Mouse (Mus musculus) kidney, embryonic 14.5 days (tissue): ENCODE data around the gene Rtkn2. TPM values are rescaled to one million over a fixed set of nuclear protein-coding genes. Genes with fewer than 3 reads are reported as not detected.

Experiments used
- ATAC-seq: fragments of 200-750 bp; cut with Nextera tagmentation; 2 replicates; pipeline ENCODE4 v1.8.0; 2017; ENCODE audit warnings: moderate number of reproducible peaks, mild to moderate bottlenecking, moderate TSS enrichment, moderate library complexity; ENCODE audit not compliant: low FRiP score, low TSS enrichment
- H3K27ac ChIP-seq: fragments of 300-500 bp; sonication (generic); 2 replicates; pipeline ENCODE4 v1.5.1; 2014; ENCODE audit warnings: low read depth, mild to moderate bottlenecking, low read length, moderate library complexity, mixed read lengths
- H3K27me3 ChIP-seq: fragments of 300-500 bp; sonication (generic); 2 replicates; pipeline ENCODE4 v1.6.1; 2014; ENCODE audit warnings: mild to moderate bottlenecking, low read length; ENCODE audit not compliant: control insufficient read depth, insufficient read depth
- H3K36me3 ChIP-seq: fragments of 300-500 bp; sonication (generic); 2 replicates; pipeline ENCODE4 v1.6.1; 2014; ENCODE audit warnings: low read length, mixed read lengths; ENCODE audit not compliant: control insufficient read depth, insufficient read depth
- H3K4me1 ChIP-seq: fragments of 300-500 bp; sonication (generic); 2 replicates; pipeline ENCODE4 v1.6.1; 2014; ENCODE audit warnings: low read length, mixed read lengths; ENCODE audit not compliant: control insufficient read depth, insufficient read depth
- H3K4me2 ChIP-seq: fragments of 300-500 bp; sonication (generic); replicated peaks from 2 replicates; pipeline ENCODE4 v1.6.1; 2014; ENCODE audit warnings: low read depth, mild to moderate bottlenecking, low read length
- H3K4me3 ChIP-seq: fragments of 300-500 bp; sonication (generic); 2 replicates; pipeline ENCODE4 v1.5.1; 2014; ENCODE audit warnings: mild to moderate bottlenecking, low read length
- H3K9ac ChIP-seq: fragments of 300-500 bp; sonication (generic); 2 replicates; pipeline ENCODE4 v1.6.1; 2014; ENCODE audit warnings: low read depth, mild to moderate bottlenecking, low read length, moderate library complexity
- H3K9me3 ChIP-seq: fragments of 300-500 bp; sonication (generic); 2 replicates; pipeline ENCODE4 v1.6.1; 2016; ENCODE audit warnings: low read length; ENCODE audit not compliant: control insufficient read depth
- WGBS: fragments of 180-500 bp; shearing (Covaris S2); extraction: QIAGEN DNeasy Blood & Tissue Kit; methylation state at CpG from one replicate; pipeline ENCODE4 v1.1.7; 2014; 5-methylcytosine and 5-hydroxymethylcytosine counted together
- polyA plus RNA-seq: library from polyadenylated mRNA; unstranded; fragments of >200 nt; fragmentation: Nextera tagmentation; extraction: Ambion mirVana; gene quantifications from 2 replicates; pipeline ENCODE4 v1.2.1, GENCODE M21; 2014

Gene Rtkn2
- polyA plus RNA-seq, 1 experiment from 2014 or later = 11.5 TPM

DNA sequence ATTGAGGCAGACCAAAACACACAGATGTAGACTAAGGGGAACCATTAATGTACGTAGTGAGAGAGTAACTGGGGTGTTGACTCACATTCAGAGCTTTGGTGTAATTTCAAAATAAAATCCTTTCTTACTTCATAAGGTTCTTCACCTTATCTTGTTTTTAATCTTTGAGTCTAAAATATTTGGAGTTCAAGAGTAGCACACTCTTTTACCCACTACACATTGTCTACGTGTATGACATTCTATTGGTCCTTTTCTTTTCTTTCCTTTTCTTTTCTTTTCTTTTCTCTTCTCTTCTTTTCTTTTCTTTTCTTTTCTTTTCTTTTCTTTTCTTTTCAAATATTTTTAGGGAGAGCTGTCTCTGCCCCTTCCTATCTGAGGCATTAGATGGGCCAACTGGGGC, 23.4 kb upstream of the Rtkn2 start:
- Histone ChIP-seq H3K9me3 (peaks cover 5% of the 10 kb centered on the region; the same call in 1 of the 2 replicates), H3K9ac (no peak overlapping the region), H3K4me3 (no peak overlapping the region), H3K36me3 (no peaks in the 10 kb centered on the region), H3K4me1 (no peaks in the 10 kb centered on the region), H3K27me3 (no peaks in the 10 kb centered on the region), H3K27ac (no peak overlapping the region), H3K4me2 (no peak overlapping the region)
- 93% methylated on average over 2 of the region's 2 CpGs for WGBS
- no peak for ATAC-seq

DNA sequence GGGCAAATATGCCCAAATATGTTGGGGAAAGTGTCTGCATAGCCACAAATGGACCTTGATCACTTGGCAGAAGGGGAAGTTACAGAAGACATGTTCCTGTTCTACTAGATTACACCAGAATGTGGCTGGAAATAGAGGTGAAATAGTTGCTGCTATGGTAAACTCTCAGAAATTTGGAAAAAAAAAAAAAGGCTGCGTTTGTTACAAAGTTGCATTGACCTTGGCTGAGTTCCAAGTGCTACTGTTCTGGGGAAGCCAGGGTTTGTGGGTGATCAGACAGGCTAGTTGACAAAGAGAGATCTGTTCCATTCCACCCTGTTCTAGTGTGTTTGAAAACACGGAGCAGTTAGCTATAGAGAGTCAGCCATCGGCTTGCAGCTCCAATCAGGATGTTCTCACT, 19.4 kb upstream of the Rtkn2 start:
- Histone ChIP-seq H3K4me1 (no peaks in the 10 kb centered on the region), H3K4me3 (no peak overlapping the region), H3K36me3 (no peaks in the 10 kb centered on the region), H3K27ac (no peak overlapping the region), H3K27me3 (no peaks in the 10 kb centered on the region), H3K9ac (no peak overlapping the region), H3K4me2 (no peak overlapping the region), H3K9me3 (peaks cover 5% of the 10 kb centered on the region; the same call in 1 of the 2 replicates)
- ATAC-seq = no peak
- WGBS = 70% methylated on average over 3 of the region's 3 CpGs

DNA sequence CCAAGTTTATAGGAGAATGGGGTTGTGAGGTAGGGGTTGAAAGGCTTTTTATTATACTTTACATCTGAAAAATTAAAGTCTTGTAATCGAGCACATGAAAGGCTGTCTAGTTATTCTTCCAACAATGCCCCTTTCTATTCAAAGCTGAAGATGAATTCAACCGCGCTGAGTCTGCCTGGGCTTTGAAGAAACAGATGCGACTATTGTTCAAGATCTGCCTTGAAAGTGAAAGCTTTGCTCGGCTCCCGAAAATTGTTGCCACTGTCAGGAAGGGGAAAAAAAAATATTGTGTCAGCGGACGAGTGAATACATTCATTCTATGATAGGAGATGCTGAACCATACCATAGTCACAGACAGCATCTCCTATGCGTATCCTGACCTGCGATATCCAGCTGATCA, 16.9 kb upstream of the Rtkn2 start:
- no peaks in the 10 kb centered on the region for H3K27me3 ChIP-seq
- no peak overlapping the region for H3K27ac ChIP-seq
- no peak overlapping the region for H3K9ac ChIP-seq
- WGBS = 79% methylated on average over 10 of the region's 10 CpGs
- no peaks in the 10 kb centered on the region for H3K36me3 ChIP-seq
- H3K4me1 ChIP-seq = no peaks in the 10 kb centered on the region
- H3K4me3 ChIP-seq = no peak overlapping the region
- no peak overlapping the region for H3K4me2 ChIP-seq
- ATAC-seq = no peak
- peaks cover 5% of the 10 kb centered on the region; the same call in 1 of the 2 replicates for H3K9me3 ChIP-seq

DNA sequence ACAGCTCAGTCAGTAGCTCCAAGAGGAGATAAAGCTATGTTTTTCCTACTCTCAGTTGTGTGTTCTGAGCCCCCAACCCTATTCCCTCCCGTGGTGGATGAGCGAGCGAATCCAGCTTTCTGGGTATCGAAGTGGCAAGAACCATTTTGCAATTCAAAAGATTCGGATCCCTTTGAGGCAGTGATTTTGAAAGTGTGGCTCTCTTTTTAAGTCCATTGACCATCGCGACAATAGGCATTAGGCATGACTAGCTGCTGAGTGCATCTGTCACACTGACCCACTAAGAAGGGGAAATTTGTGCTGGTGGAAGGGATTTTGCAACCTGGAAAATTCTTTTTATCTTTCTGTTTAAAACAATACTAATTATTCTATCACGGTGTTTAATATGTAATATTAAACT, 15.3 kb upstream of the Rtkn2 start:
- no peaks in the 10 kb centered on the region for H3K36me3 ChIP-seq
- H3K27ac ChIP-seq = no peak overlapping the region
- H3K9ac ChIP-seq = no peak overlapping the region
- 71% methylated on average over 8 of the region's 8 CpGs for WGBS
- ATAC-seq = no peak
- no peak overlapping the region for H3K4me3 ChIP-seq
- peaks cover 5% of the 10 kb centered on the region; the same call in 1 of the 2 replicates for H3K9me3 ChIP-seq
- H3K4me1 ChIP-seq = no peaks in the 10 kb centered on the region
- no peak overlapping the region for H3K4me2 ChIP-seq
- no peaks in the 10 kb centered on the region for H3K27me3 ChIP-seq

DNA sequence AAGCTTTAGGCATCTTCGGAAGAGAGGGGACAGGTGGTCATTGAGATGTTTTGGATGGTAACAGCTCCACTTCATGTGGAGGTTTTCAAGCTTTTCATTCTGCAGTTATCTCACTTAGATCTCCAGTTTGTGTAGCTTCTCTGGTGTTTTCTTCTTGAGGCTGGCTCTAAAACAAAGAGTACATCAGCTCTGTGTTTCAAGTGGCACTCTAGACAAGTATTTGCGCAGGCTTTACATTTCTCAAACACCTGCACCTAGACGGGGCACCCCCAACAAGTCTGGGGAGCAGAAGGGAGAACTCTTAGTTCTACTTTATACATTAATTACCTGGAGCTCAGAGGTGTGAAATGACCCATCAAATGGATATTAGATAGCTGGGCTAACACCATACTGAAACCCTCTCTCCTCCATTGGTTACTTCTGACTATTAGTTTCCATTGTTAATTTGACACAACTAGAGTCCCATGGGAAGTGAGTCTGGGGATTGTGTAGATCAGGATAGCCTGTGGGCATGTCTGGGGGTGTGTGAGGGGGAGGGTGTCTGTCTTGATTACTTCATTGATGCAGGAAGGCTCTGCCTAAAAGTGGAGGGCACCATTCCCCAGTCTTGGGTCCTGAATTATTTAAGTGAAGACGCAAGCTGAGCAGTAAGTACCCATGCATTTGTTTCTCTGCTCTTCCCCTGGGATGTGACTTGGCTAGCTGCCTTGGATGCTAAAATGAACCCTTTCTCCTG, 14.0 kb upstream of the Rtkn2 start:
- Histone ChIP-seq H3K4me3 (no peak overlapping the region), H3K27me3 (no peaks in the 10 kb centered on the region), H3K9me3 (no peaks in the 10 kb centered on the region), H3K36me3 (no peaks in the 10 kb centered on the region), H3K4me1 (no peaks in the 10 kb centered on the region), H3K4me2 (no peak overlapping the region), H3K9ac (no peak overlapping the region), H3K27ac (no peak overlapping the region)
- no peak for ATAC-seq
- WGBS = 88% methylated on average over 4 of the region's 4 CpGs

DNA sequence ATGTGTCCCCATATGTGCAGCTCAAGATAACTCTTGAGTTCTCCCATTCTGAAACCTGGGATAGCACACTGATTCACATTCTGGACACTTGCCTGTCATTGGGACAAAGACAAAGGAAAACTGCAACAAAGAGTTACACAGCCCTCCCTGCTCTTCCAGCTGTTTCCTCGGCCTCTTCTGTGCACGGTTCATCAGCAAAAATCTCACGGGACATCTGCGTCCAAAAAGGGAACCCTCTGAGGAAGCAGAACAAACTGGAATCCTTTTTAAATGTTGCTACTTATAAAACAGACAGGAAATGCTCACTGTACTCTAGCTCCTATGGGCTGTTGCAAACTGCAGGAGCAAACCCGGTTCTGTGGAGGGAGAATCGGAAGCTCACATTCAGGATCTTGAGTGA, 13.3 kb upstream of the Rtkn2 start:
- Histone ChIP-seq H3K27me3 (no peaks in the 10 kb centered on the region), H3K36me3 (no peaks in the 10 kb centered on the region), H3K9ac (no peak overlapping the region), H3K4me2 (no peak overlapping the region), H3K9me3 (no peaks in the 10 kb centered on the region), H3K4me3 (no peak overlapping the region), H3K4me1 (no peaks in the 10 kb centered on the region), H3K27ac (no peak overlapping the region)
- 57% methylated on average over 6 of the region's 6 CpGs for WGBS
- ATAC-seq = no peak

DNA sequence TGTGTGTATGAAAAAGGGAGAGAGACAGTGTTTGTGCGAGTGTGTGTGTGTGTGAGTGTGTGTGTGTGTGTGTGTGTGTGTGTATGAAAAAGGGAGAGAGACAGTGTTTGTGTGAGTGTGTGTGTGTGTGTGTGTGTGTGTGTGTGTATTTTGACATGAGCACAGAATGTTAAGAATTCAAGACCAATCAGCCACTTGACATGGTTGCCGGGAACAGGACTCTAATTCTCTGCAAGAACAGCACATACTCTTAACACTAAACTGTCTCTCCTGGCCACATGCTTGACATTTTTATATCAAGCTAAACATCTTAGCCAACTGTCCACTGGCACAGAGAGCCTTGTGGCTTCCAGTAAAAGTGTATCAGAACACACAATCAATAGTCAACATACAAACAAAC, 12.4 kb upstream of the Rtkn2 start:
- H3K9ac ChIP-seq = no peak overlapping the region
- no peaks in the 10 kb centered on the region for H3K9me3 ChIP-seq
- no peak for ATAC-seq
- no peak overlapping the region for H3K4me3 ChIP-seq
- no peak overlapping the region for H3K4me2 ChIP-seq
- no peaks in the 10 kb centered on the region for H3K4me1 ChIP-seq
- no peaks in the 10 kb centered on the region for H3K27me3 ChIP-seq
- no peak overlapping the region for H3K27ac ChIP-seq
- WGBS = 76% methylated on average over 2 of the region's 2 CpGs
- no peaks in the 10 kb centered on the region for H3K36me3 ChIP-seq

DNA sequence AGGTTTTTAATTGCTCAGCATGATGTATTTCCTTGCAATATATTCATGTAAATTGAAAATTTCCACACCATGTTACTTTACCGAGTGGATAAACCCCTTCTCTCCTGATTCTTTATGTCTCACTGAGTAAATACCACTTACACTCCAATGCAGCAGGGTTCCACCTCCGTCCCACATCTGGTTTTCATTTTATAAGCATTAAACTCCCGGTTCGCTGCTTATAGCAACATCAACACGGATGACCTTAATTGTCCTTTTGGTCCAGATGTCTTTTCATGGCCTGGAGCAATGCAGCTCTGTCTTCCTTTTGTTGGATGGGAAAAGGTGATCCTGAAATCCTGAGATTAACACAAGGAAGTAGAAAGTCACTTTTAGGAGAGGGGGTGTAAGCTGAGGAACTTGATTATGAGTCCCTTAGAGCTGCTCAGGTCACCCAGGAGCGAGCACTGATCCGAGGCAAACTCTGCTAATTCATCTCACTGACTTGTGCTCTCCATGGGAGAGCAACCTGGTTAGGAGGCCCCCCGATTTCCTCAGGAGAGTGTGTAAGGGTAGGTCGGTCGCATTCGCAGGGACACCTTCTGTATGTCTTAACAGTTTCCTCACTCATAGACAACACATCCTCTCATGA, 8.1 kb upstream of the Rtkn2 start:
- ATAC-seq = no peak
- Histone ChIP-seq H3K4me1 (no peaks in the 10 kb centered on the region), H3K9me3 (no peaks in the 10 kb centered on the region), H3K27ac (no peak overlapping the region), H3K9ac (no peak overlapping the region), H3K4me2 (no peak overlapping the region), H3K27me3 (no peaks in the 10 kb centered on the region), H3K36me3 (no peaks in the 10 kb centered on the region), H3K4me3 (no peak overlapping the region)
- WGBS = 44% methylated on average over 11 of the region's 11 CpGs

DNA sequence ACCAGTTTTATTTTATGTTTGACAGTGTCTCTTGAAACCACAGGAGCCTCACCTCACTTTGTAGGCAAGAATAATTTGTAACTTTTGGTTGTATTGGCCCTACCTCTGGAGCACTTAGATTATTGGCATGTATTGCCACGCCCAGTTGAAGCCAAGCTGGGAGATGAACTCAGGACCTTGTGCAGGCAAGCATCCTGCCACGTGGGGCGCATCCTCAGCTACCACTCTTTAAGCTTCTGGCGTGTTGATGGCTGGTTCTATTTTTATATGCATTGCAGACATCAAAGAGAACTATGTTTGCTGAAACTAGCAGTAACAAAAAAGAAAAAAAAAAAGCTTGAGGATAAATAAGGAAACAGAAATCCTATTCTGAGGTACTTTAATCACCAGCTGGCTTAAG, 2.1 kb upstream of the Rtkn2 start:
- 57% methylated on average over 4 of the region's 4 CpGs for WGBS
- Histone ChIP-seq H3K9me3 (no peaks in the 10 kb centered on the region), H3K4me2 (no peak overlapping the region), H3K4me3 (no peak overlapping the region), H3K27me3 (no peaks in the 10 kb centered on the region), H3K36me3 (no peaks in the 10 kb centered on the region), H3K4me1 (peaks cover 4% of the 10 kb centered on the region; the same call in 1 of the 2 replicates), H3K9ac (no peak overlapping the region), H3K27ac (no peak overlapping the region)
- no peak for ATAC-seq
